Mouse (Mus musculus) skeletal muscle tissue, postnatal 0 days (tissue): ENCODE measurements around the gene Bcl2l11. TPM values are rescaled to one million over a fixed set of nuclear protein-coding genes. Genes with fewer than 3 reads are reported as not detected.

Experiments
- polyA plus RNA-seq: library from polyadenylated mRNA; unstranded; fragments of >200 nt; fragmentation: Nextera tagmentation; extraction: Ambion mirVana; gene quantifications from 2 replicates; pipeline ENCODE4 v1.2.1, GENCODE M21; 2015

The Bcl2l11 gene
- 8.9 and 12.1 TPM in 2 replicates for polyA plus RNA-seq

GRCm38 (mm10) chr2:128125635-128126470 is at the start of gene Bcl2l11:
Bcl2l11 (plus strand) TSS chr2:128126038.

